Mouse (Mus musculus) layer of hippocampus, postnatal 25 days (tissue): ENCODE data around the gene Olfr10. TPM values are rescaled to one million over a fixed set of nuclear protein-coding genes. Genes with fewer than 3 reads are reported as not detected.
"Not testable (repeated sequence)": the region's sequence is repeated elsewhere in the genome, so short reads cannot be mapped to it uniquely, and the experiment has no call there.

Experiments
- DNase-seq, 2 experiments: peaks; one replicate each; pipeline ENCODE4 v3.0.0; 2022; ENCODE audit warnings: mixed read lengths in 2 of 2, low spot score in 1 of 2; ENCODE audit errors: extremely low spot score in 1 of 2
- total RNA-seq, 2 experiments: library from RNA; stranded (reverse); gene quantifications; 2 replicates each; pipeline ENCODE4 v1.2.3; 2021

Gene Olfr10
- total RNA-seq, 2 experiments from 2014 or later = not detected

DNA sequence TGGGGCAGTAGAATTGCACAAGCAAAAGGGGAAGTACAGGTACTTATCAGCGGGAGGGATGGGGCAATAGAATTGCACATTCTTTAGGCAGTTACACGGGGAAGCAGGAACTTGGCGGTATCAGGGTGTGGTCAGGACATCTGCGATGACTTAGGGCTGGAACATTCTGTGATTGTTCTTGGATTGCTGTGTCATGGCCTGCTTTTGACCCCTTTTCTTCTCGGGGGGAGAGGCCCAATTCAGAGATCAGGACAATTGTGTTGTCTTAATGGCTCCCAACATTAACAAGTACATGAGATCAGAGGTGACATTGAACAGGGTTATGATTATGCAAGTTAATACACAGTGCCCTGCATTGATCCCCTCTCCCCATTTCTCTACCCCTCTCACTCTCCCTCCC lies 4.0 kb downstream of the Olfr10 start:
- not testable (repeated sequence) for DNase-seq

DNA sequence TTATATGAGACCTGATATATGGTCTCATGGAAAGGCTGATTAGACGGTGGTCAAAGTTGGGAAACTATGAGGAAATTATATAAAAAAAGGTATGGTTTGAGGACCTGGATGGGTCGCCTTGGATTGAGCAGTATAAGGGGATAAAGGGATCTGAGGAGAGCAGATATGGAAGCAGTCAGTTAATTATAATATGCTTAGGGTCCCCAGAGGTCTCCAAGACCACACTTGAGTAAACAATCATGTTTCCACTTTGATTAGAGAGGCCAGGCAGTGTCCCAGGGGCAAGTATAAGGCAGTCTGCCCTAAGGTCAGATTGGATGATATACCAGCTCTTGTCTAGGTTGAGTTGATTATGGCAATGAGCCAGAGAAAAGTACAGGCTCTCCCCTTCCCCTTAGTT lies 17.9 kb downstream of the Olfr10 start, which contains the start of gene Olfr1391:
Olfr1391 (plus strand) TSS at position 301 of the 400 bp plus-strand sequence.
- no peak for DNase-seq

DNA sequence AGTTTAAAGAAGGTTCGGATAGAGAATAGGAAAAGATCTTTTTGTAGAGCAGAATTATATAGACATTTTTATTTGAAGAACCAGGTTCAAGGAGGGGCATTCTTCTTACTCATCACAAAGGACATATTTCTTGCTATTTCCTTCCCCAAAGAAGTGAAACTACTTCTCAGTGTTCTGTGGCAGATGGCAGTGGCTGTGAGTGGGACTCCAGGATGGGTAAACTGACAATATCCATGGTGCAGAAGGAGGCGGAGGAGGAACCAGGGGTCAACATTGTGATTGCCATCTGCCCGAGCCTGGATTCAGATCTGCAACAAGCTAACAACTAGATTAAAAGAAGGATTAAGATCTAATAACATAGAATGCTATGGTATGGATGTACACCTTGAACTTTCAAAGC lies 22.2 kb downstream of the Olfr10 start:
- DNase-seq = no peak

DNA sequence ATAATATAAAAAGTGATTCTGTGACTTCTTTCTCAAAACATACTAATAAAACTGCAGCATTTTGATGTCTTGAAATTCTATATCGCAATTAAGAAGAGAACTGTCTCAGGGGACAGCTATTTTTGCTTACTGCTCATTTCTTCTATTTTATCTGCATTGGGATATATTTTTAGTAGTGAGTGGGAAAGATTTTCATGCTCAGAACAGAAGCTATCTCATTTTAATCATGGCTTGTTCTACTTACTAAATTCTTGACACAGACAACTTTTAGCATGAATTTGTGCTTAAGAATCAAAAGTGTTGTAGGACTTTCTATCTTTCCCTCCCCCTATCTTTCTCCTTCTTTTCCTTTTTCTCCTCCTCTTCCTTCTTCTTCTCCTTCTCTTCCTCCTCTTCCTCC lies 25.1 kb downstream of the Olfr10 start:
- no peak for DNase-seq

DNA sequence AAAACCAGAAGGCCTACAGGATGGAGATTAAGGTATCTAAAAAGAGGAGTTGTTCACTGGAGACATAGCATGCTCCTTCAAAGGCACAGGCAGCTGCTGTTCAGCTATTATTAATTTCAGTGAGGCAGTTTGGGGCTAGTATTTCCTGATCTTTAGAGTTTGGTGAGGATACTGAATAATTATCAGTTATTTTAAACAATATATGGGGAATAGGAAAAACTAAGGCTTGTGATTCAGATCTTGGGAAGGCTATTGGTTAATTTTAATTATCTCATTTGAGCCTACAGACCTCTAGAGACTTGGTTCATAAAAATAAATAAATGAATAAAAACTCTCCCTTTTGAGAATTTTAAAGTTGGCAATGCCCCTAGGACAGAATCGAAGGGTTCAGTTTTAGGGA lies 30.3 kb downstream of the Olfr10 start, which contains the start of gene Olfr1390:
Olfr1390 (plus strand) TSS at position 301 of the 400 bp plus-strand sequence.
- DNase-seq = no peak

DNA sequence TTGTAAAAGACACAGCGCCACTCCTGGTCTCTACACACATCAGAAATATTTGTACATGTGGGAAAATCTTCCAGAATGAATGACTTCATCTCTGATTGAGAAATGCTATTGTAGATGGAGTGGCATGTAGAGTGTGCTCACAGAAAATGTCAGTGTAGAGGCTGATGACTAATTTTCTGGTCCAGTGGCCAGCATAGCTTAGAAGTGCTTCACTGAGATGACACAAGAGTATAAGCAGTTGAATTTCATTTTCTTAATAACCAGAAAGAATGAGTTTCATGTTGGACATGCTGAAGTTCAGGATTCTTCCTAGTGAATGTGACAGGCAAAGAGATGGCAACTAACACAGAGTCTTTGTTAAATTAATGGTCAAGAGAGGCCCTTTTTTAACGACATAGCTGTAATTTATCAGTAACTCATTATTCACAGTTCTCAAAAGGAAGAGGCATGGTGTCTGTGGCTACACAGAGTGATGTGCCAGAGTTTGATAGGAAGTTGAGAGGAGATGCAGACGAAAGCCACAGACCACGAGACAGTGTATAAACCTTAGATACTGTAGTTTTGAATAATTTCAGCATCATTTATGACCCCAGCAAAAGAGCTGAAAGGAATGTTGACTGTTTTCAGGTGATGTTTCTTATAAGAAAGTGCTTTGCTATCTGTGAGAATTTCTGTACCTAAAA lies 32.8 kb downstream of the Olfr10 start:
- DNase-seq = no peak

Other genes with a start within 250 kb of the Olfr10 start
- gene Tgtp2, start 240.5 kb upstream of the Olfr10 start, total RNA-seq = under 1 TPM; 0.45 to 0.62 TPM
- gene Ifi47, start 228.2 kb upstream of the Olfr10 start, total RNA-seq = under 1 TPM; 0.33 to 0.44 TPM
- not detected for gene Olfr1396, start 189.9 kb upstream of the Olfr10 start, total RNA-seq
- gene Olfr1395, start 162.5 kb upstream of the Olfr10 start, total RNA-seq = not detected
- not detected for gene Olfr1394, start 150.4 kb upstream of the Olfr10 start, total RNA-seq
- not detected for gene Btnl9, start 117.6 kb upstream of the Olfr10 start, total RNA-seq
- 10 to 100 TPM; 37.9 to 39.3 TPM for gene Zfp62, start 101.4 kb upstream of the Olfr10 start, total RNA-seq
- gene Mgat1, start 60.5 kb upstream of the Olfr10 start, total RNA-seq = 10 to 100 TPM; 54.4 to 57.0 TPM
- not detected for gene Olfr1393, start 26.4 kb upstream of the Olfr10 start, total RNA-seq
- gene Olfr1392, start 19.5 kb upstream of the Olfr10 start, total RNA-seq = not detected
- gene Olfr1391, start 18.0 kb downstream of the Olfr10 start, total RNA-seq = not detected
- gene Olfr1390, start 30.4 kb downstream of the Olfr10 start, total RNA-seq = not detected
- gene Olfr1389, start 118.3 kb downstream of the Olfr10 start, total RNA-seq = not detected
- gene Olfr1388, start 131.9 kb downstream of the Olfr10 start, total RNA-seq = under 1 TPM; 0.42 to 0.59 TPM
- gene Olfr1387, start 150.6 kb downstream of the Olfr10 start, total RNA-seq = not detected
- not detected for gene Olfr1386, start 160.3 kb downstream of the Olfr10 start, total RNA-seq
- not detected for gene Olfr1385, start 184.3 kb downstream of the Olfr10 start, total RNA-seq
- gene Olfr1384, start 202.0 kb downstream of the Olfr10 start, total RNA-seq = not detected
- under 1 TPM in 1 of 2 experiments, not detected in 1; 0.40 TPM for gene Olfr1383, start 214.9 kb downstream of the Olfr10 start, total RNA-seq
- not detected for gene Olfr1382, start 223.5 kb downstream of the Olfr10 start, total RNA-seq
- not detected for gene Olfr1381, start 238.7 kb downstream of the Olfr10 start, total RNA-seq